Mouse (Mus musculus): ENCODE data around the gene Dpt.
"Not testable (repeated sequence)": the region's sequence is repeated elsewhere in the genome, so short reads cannot be mapped to it uniquely, and the experiment has no call there.

Dpt gene

DNA sequence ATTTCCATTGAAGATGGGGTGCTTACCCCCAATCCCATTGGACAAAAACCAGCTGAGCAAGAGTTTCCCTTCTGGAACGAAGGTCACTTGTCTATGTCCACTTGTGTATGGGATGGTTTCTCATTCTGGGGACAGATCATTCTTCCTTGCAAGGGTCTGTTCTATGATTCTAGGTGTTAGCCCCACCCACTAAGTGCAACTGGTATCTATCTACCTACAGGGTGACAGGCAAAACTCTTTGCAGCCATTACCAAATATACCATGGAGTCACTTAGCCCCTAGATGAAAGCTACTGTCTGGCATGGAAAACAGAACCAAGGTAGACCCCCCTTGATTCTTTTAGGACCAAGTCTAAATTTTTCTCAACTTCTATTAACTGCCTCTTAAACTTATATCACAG, 24.9 kb downstream of the Dpt start:
- DNase-seq (ENCODE audit: low spot score), result no peak

DNA sequence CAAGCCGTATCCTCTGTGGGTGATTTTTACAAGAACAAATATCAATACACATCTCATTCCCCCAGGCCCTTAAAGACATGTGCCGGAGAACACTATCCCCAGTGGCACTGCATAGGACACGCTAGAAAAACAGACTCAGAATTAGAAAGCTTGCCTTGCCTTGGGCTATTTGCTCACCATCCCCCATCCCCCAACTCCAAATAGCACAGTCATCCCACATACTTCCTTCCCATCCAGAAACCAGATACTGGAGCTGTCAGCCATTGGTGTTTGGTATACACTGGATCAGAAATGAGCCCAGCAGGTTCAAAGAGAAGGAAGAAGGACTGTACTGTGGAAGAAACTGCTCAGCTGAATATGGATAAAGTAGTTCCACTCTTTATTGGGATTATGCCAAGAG, 25.4 kb downstream of the Dpt start:
- DNase-seq (ENCODE audit: low spot score), result no peak

DNA sequence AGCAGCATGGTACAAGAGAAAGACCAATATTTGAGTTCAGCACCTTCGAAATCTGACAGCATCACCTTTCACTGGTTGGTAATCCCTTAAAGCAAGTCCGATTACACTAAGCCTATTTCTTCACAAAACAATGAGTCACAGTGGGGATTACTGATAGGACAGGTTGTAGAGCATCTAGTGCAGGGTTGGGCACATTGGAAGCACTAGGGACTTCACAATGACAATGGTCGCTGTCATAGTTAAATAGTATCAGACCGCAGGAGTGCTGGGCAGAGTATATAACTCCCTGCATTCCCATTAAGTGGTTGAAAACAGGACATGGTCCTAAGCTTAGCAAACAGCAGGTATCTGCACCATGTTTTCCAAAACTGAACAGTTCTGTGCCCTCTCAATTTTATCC, 25.8 kb downstream of the Dpt start:
- DNase-seq (ENCODE audit: low spot score), result no peak

- no peak for DNase-seq (ENCODE audit: low spot score)
Measured at GRCm38 (mm10) chr1:164824896-164825295, 28.5 kb downstream of the Dpt start.

- DNase-seq (ENCODE audit: low spot score), result no peak
Measured at GRCm38 (mm10) chr1:164829881-164830280, 33.4 kb downstream of the Dpt start.

- DNase-seq (ENCODE audit: low spot score), result no peak
Measured at GRCm38 (mm10) chr1:164832459-164832858, 36.0 kb downstream of the Dpt start.

- DNase-seq (ENCODE audit: low spot score), result peak; percentile 18
Measured at GRCm38 (mm10) chr1:164848616-164849265, 52.3 kb downstream of the Dpt start.

DNA sequence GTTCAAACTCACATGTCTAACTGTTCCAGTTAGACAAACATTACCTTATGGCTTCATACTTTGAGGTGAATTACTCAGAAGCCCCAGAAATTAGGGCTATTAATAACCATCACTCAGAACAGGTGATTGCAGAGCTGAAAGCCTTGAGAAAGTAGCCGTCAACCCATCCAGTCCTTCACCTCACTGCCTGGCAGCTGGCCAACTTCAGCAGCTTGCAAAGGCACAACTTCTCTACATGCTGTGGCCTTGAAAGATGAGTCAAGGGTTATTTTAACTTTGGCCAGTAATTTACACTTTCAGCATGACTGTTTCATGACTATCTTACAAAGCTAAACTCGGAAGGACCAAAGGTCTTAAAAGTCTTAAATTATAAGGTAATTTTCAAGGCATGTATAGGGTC, 59.3 kb downstream of the Dpt start:
- DNase-seq (ENCODE audit: low spot score), result not testable (repeated sequence)

GRCm38 (mm10) chr1:164859952-164860351, 63.5 kb downstream of the Dpt start:
- DNase-seq (ENCODE audit: low spot score), result no peak

DNA sequence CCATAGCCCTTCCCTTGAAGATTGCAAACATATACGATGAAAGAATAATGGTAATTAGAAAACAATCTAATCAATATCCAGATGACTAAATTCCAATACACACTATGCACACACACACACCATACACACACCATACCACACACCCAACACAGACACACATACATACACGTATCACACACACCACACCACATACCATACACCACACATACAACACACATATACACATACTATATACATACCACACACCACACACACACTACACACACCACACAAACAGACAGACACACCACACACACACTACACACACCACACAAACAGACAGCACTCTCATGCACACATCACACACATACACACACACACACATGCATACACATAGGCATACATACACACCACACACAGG, 64.3 kb downstream of the Dpt start:
- DNase-seq (ENCODE audit: low spot score), result no peak

GRCm38 (mm10) chr1:164861501-164861900, 65.1 kb downstream of the Dpt start:
- no peak for DNase-seq (ENCODE audit: low spot score)

DNA sequence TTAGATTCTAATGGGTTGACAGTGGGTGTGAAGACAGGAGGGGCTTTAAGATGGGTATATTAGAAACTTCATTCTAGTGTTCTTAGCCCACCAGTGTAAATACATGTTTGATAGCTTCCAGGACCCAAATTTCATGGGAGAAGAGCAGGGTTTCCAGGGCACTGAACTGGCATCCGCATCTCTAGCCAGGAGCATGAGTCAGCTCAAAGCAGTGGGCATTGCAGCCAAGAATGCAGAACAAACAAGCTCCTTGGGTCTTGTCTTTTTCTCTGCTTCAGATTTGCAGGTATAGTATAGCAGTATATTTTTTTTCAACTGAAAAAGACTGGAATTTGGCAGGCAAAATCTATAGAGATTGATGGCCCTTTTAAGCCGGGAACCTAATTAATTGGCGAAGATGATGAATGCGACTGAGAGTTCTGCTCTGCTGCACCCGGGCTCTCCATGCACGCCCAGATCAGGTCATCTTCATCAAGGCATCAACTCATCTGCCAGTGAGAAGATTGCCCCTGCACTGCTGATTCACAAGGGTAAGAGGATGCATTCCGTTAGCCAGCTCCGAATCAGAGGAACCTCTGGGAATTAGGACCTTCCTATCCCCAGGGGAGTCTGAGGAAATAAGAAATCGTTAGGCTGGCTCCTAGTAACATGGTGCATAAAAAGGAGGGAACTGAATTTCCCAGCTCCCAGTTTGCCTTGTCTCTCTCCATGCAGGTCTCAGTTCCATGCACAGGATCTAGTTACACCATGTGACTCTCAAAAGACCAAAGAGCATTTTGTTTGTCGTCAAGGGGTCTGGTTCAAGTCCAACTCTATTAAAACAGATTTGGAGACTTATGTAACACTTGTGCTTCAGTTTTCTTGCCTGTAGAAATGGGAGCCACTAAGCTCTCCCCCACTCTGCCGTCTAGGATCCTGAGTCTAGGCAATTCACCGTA, 66.8 kb downstream of the Dpt start:
- no peak for DNase-seq (ENCODE audit: low spot score)

DNA sequence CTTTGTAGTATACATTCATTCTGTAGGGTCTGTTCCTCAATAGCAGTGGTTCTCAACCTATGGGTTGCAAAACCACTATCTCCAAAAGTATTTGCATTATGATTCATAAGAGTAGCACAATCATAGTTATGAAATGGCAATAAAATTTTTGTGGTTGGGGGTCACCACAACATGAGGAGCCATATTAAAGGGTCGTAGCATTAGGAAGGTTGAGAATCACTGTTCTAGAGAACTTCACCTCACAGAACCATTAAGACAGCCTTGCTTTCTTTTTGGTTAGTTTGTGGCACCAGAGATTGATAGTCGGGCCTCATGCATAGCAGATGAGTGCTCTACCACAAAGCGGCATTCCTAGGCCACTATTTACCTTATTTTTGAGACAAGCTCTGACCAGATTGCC, 68.2 kb downstream of the Dpt start:
- DNase-seq (ENCODE audit: low spot score), result no peak

GRCm38 (mm10) chr1:164870694-164871093, 74.2 kb downstream of the Dpt start:
- DNase-seq (ENCODE audit: low spot score), result no peak
